In genomic region chr11:120308441-120309320, GRCm38 (mm10) we compare ENCODE assay signal across 10 mouse cellular contexts. TPM values are rescaled to one million over a fixed set of nuclear protein-coding genes. Genes with fewer than 3 reads are reported as not detected.
DNase-seq lines count a peak whose midpoint lies in the region; ATAC-seq and TF ChIP-seq lines count a peak whose summit lies in the region.
"Had no signal": no experiment of that assay in that cellular context is flagged by ENCODE, and none has a peak within 500 bp of the region (broad histone marks: within the 10 kb centered on the region; RNA-seq: fewer than 3 reads in every experiment).

No protein-coding gene starts in this region.

- no peak for ATAC-seq in forebrain, embryonic 12.5 days (ENCODE audit: low FRiP score)
- no peak for ATAC-seq in forebrain, embryonic 16.5 days
- ATAC-seq in megakaryocyte-erythroid progenitor cell, adult 5-6 weeks (replicated peaks; ENCODE audit: low FRiP score, low TSS enrichment, poor library complexity, severe bottlenecking) = no peak

- H3K4me1 ChIP-seq in forebrain, embryonic 12.5 days = peaks cover 61% of the 10 kb centered on the region
- H3K4me1 ChIP-seq in forebrain, embryonic 16.5 days (replicated peaks; ENCODE audit: control insufficient read depth, insufficient read depth, low read length) = peaks cover 54% of the 10 kb centered on the region
- H3K4me1 ChIP-seq in thymus, adult 2 months (replicated peaks; ENCODE audit: control insufficient read depth, insufficient read depth, low read length) = peaks cover 40% of the 10 kb centered on the region

- no peaks in the 10 kb centered on the region for H3K36me3 ChIP-seq in forebrain, embryonic 12.5 days (replicated peaks)
- no peaks in the 10 kb centered on the region for H3K36me3 ChIP-seq in forebrain, embryonic 16.5 days (ENCODE audit: control insufficient read depth, insufficient read depth)
- H3K36me3 ChIP-seq in thymus, adult 2 months (ENCODE audit: control insufficient read depth, insufficient read depth, low read length) = no peaks in the 10 kb centered on the region

- 58% methylated on average over 15 of the region's 15 CpGs for WGBS in forebrain, embryonic 12.5 days
- WGBS in forebrain, embryonic 16.5 days = 59% methylated on average over 15 of the region's 15 CpGs
- WGBS in thymus, adult 2 months = 56% methylated on average over 15 of the region's 15 CpGs

- no peaks in the 10 kb centered on the region for H3K9me3 ChIP-seq in forebrain, embryonic 12.5 days
- H3K9me3 ChIP-seq in forebrain, embryonic 16.5 days (ENCODE audit: control insufficient read depth, low read length) = no peaks in the 10 kb centered on the region

- H3K27ac ChIP-seq in forebrain, embryonic 12.5 days = 0 out of 2 replicates have a peak overlapping the region, but pooled peaks have one; percentile 36
- no peak overlapping the region for H3K27ac ChIP-seq in forebrain, embryonic 16.5 days (ENCODE audit: low read length)
- no peak overlapping the region for H3K27ac ChIP-seq in thymus, adult 2 months (ENCODE audit: control insufficient read depth, insufficient read depth, low read length)

- no peak overlapping the region for H3K9ac ChIP-seq in forebrain, embryonic 12.5 days
- no peak overlapping the region for H3K9ac ChIP-seq in forebrain, embryonic 16.5 days (replicated peaks; ENCODE audit: low read depth, low read length)

- peaks cover 25% of the 10 kb centered on the region for H3K27me3 ChIP-seq in forebrain, embryonic 12.5 days
- H3K27me3 ChIP-seq in forebrain, embryonic 16.5 days (replicated peaks; ENCODE audit: control insufficient read depth, insufficient read depth, low read length) = no peaks in the 10 kb centered on the region
- no peaks in the 10 kb centered on the region for H3K27me3 ChIP-seq in thymus, adult 2 months (ENCODE audit: control insufficient read depth, insufficient read depth, low read length)

- peak; percentile 17 for DNase-seq in kidney, postnatal 10 days
- no peak for DNase-seq in kidney, adult 9 months
- DNase-seq in thymus, adult 2 months = peak; percentile 3
- no peak for DNase-seq in thymus, postnatal 0 days (ENCODE audit: low spot score)
- peak; percentile 40 for DNase-seq in testis, postnatal 10 days (ENCODE audit: low spot score)

- H3K4me3 ChIP-seq in forebrain, embryonic 12.5 days (replicated peaks) = no peak overlapping the region
- H3K4me3 ChIP-seq in forebrain, embryonic 16.5 days (replicated peaks; ENCODE audit: low read length) = no peak overlapping the region
- no peak overlapping the region for H3K4me3 ChIP-seq in thymus, adult 2 months (ENCODE audit: control insufficient read depth, insufficient read depth, low read length)

- TF ChIP-seq POLR2A in thymus, adult 2 months (IDR thresholded peaks at IDR 0.05; ENCODE audit: control insufficient read depth, extremely low read depth, insufficient read depth, low read length, poor library complexity) = no peak

- no peak overlapping the region for H3K4me2 ChIP-seq in forebrain, embryonic 12.5 days
- H3K4me2 ChIP-seq in forebrain, embryonic 16.5 days (ENCODE audit: low read length) = no peak overlapping the region

- no peak; the same call in 1 of the 2 replicates for TF ChIP-seq CTCF in thymus, adult 2 months (IDR thresholded peaks at IDR 0.05; ENCODE audit: borderline replicate concordance, control insufficient read depth, extremely low read depth, insufficient read depth, low read length, poor library complexity)

RNA-seq across cellular contexts. Expression of gene Actg1, which starts 39.7 kb away (rescaled TPM):
- 2,923 and 2,975 TPM in 2 replicates for polyA plus RNA-seq in forebrain, embryonic 12.5 days (2016; fragmentation: Nextera tagmentation; extraction: Ambion mirVana)
- 4,159 and 4,175 TPM in 2 replicates for polyA plus RNA-seq in forebrain, embryonic 16.5 days (2015; fragmentation: Nextera tagmentation; extraction: Ambion mirVana)
- polyA plus RNA-seq in thymus, adult 2 months (2012; rRNA removed) = 1,233 and 1,455 TPM in 2 replicates
- 1,815 and 1,857 TPM in 2 replicates for polyA plus RNA-seq in thymus, postnatal 0 days (2015; fragmentation: Nextera tagmentation; extraction: Ambion mirVana)
- total RNA-seq in megakaryocyte-erythroid progenitor cell, adult 5-6 weeks (2014; fragmentation: Nextera tagmentation) = 774 and 823 TPM in 2 replicates
- total RNA-seq in megakaryocyte-erythroid progenitor cell, adult 5-6 weeks (2017) = 492 and 662 TPM in 2 replicates

RNA-seq across cellular contexts. Expression of gene Fscn2, which starts 52.7 kb away (rescaled TPM):
- polyA plus RNA-seq in forebrain, embryonic 12.5 days (2016; fragmentation: Nextera tagmentation; extraction: Ambion mirVana) = 0.82 and 0.91 TPM in 2 replicates
- 1.3 and 1.5 TPM in 2 replicates for polyA plus RNA-seq in forebrain, embryonic 16.5 days (2015; fragmentation: Nextera tagmentation; extraction: Ambion mirVana)
- polyA plus RNA-seq in thymus, adult 2 months (2012; rRNA removed) = 0.19 and 0.37 TPM in 2 replicates
- 0.46 and 0.59 TPM in 2 replicates for polyA plus RNA-seq in thymus, postnatal 0 days (2015; fragmentation: Nextera tagmentation; extraction: Ambion mirVana)
- not detected in 2 replicates for total RNA-seq in megakaryocyte-erythroid progenitor cell, adult 5-6 weeks (2014; fragmentation: Nextera tagmentation)
- not detected in 2 replicates for total RNA-seq in megakaryocyte-erythroid progenitor cell, adult 5-6 weeks (2017)
- total RNA-seq: CH12.LX had no signal
- polyA plus RNA-seq: liver, embryonic 16.5 days had no signal

Comparison
In these comparisons a context has a peak if more than half of its experiments do, and no peak if none do; other contexts are left out.
1. DNase-seq: peak in kidney, postnatal 10 days (single experiment), thymus, adult 2 months (single experiment) and testis, postnatal 10 days (single experiment); none in kidney, adult 9 months (single experiment) and thymus, postnatal 0 days (single experiment).